Mouse (Mus musculus) kidney, postnatal 25 days (tissue): ENCODE measurements at regions not wholly inside any gene's neighbourhood (a gene's known extent, or its start where the extent isn't known, plus 50 kb on each side); places are given as distances from the start of the nearest gene placed in this dataset.
A peak's percentile ranks its signal among the peaks of the same experiment; 100 is the strongest.

Experiments used
- DNase-seq, 2 experiments: peaks; one replicate each; pipeline ENCODE4 v3.0.0; 2021; ENCODE audit warnings: mixed read lengths in 2 of 2

GRCm38 (mm10) chrX:52668679-52669078 lies 54.9 kb upstream of the Gpc3 start:
- no peak for DNase-seq

GRCm38 (mm10) chrX:52679045-52679444 lies 65.3 kb upstream of the Gpc3 start:
- DNase-seq = peak in 1 of 2 experiments; percentile 45

- no peak for DNase-seq
Observed at GRCm38 (mm10) chrX:52694392-52694791, 80.6 kb upstream of the Gpc3 start.

- DNase-seq = no peak
Observed at GRCm38 (mm10) chrX:52699615-52700014, 85.9 kb upstream of the Gpc3 start.

GRCm38 (mm10) chrX:52717495-52717894 lies 73.5 kb upstream of the Ccdc160 start:
- DNase-seq = no peak

- DNase-seq = peak; percentile 21 to 40
Observed at GRCm38 (mm10) chrX:52738116-52738515, 52.9 kb upstream of the Ccdc160 start.
